Mouse (Mus musculus) thymus, adult 18-20 months (tissue): ENCODE results near the gene Fzd2.
"Not testable (repeated sequence)": the region's sequence is repeated elsewhere in the genome, so short reads cannot be mapped to it uniquely, and the experiment has no call there.

Experiments used
- DNase-seq, 2 experiments: peaks; one replicate each; pipeline ENCODE4 v3.0.0; 2022; ENCODE audit warnings: mixed read lengths in 2 of 2

Gene Fzd2

GRCm38 (mm10) chr11:102604010-102604584 is at the start of gene Fzd2:
Fzd2 (plus strand) TSS chr11:102604396.
- peak in 1 of 2 experiments; percentile 6 for DNase-seq

GRCm38 (mm10) chr11:102555400-102556030 is 48.7 kb upstream of the Fzd2 start:
- no peak for DNase-seq

- peak; percentile 80 to 82 for DNase-seq
Measured at GRCm38 (mm10) chr11:102556031-102556715, 48.0 kb upstream of the Fzd2 start, which contains the start of gene Gpatch8. Gpatch8 (minus strand) TSS chr11:102556392.

GRCm38 (mm10) chr11:102556716-102557074 is 47.5 kb upstream of the Fzd2 start:
- DNase-seq, result no peak

- no peak for DNase-seq
Measured at GRCm38 (mm10) chr11:102557386-102557785, 46.8 kb upstream of the Fzd2 start.

- no peak for DNase-seq
Measured at GRCm38 (mm10) chr11:102558704-102559103, 45.5 kb upstream of the Fzd2 start.

- DNase-seq, result not testable (repeated sequence)
Measured at GRCm38 (mm10) chr11:102564952-102565671, 39.1 kb upstream of the Fzd2 start.

- no peak for DNase-seq
Measured at GRCm38 (mm10) chr11:102565741-102566140, 38.5 kb upstream of the Fzd2 start.

GRCm38 (mm10) chr11:102566290-102566689 is 37.9 kb upstream of the Fzd2 start:
- DNase-seq, result no peak

- no peak for DNase-seq
Measured at GRCm38 (mm10) chr11:102567157-102567556, 37.0 kb upstream of the Fzd2 start.

GRCm38 (mm10) chr11:102567723-102568122 is 36.5 kb upstream of the Fzd2 start:
- DNase-seq, result no peak

GRCm38 (mm10) chr11:102568191-102568590 is 36.0 kb upstream of the Fzd2 start:
- DNase-seq, result no peak

GRCm38 (mm10) chr11:102568756-102569377 is 35.3 kb upstream of the Fzd2 start:
- DNase-seq, result no peak

- peak; percentile 38 to 41 for DNase-seq
Measured at GRCm38 (mm10) chr11:102572866-102573663, 31.1 kb upstream of the Fzd2 start.

- no peak for DNase-seq
Measured at GRCm38 (mm10) chr11:102575034-102575433, 29.2 kb upstream of the Fzd2 start.

GRCm38 (mm10) chr11:102576050-102576754 is 28.0 kb upstream of the Fzd2 start:
- DNase-seq, result no peak

- DNase-seq, result peak; percentile 33 to 35
Measured at GRCm38 (mm10) chr11:102578341-102579118, 25.7 kb upstream of the Fzd2 start.

- no peak for DNase-seq
Measured at GRCm38 (mm10) chr11:102579165-102580033, 24.8 kb upstream of the Fzd2 start, which contains the start of gene Gm11627. Gm11627 (minus strand) TSS chr11:102579461.

GRCm38 (mm10) chr11:102580034-102580330 is 24.2 kb upstream of the Fzd2 start:
- DNase-seq, result no peak
